Mouse (Mus musculus) midbrain, embryonic 15.5 days (tissue): ENCODE measurements around the gene Amacr. TPM values are rescaled to one million over a fixed set of nuclear protein-coding genes. Genes with fewer than 3 reads are reported as not detected.

Experiments
- ATAC-seq: fragments of 200-750 bp; cut with Nextera tagmentation; replicated peaks from 2 replicates; pipeline ENCODE4 v1.8.0; 2017; ENCODE audit warnings: moderate TSS enrichment
- H3K27ac ChIP-seq: fragments of 300-500 bp; sonication (generic); 2 replicates; pipeline ENCODE4 v1.5.1; 2015; ENCODE audit warnings: mild to moderate bottlenecking, inconsistent platforms
- H3K27me3 ChIP-seq: fragments of 300-500 bp; sonication (generic); replicated peaks from 2 replicates; pipeline ENCODE4 v1.6.1; 2015; ENCODE audit warnings: inconsistent platforms
- H3K36me3 ChIP-seq: fragments of 300-500 bp; sonication (generic); replicated peaks from 2 replicates; pipeline ENCODE4 v1.6.1; 2015; ENCODE audit warnings: inconsistent platforms
- H3K4me1 ChIP-seq: fragments of 300-500 bp; sonication (generic); 2 replicates; pipeline ENCODE4 v1.6.1; 2015; ENCODE audit warnings: inconsistent platforms
- H3K4me2 ChIP-seq: fragments of 300-500 bp; sonication (generic); 2 replicates; pipeline ENCODE4 v1.6.1; 2015; ENCODE audit warnings: inconsistent platforms, mild to moderate bottlenecking, moderate library complexity
- H3K4me3 ChIP-seq: fragments of 300-500 bp; sonication (generic); 2 replicates; pipeline ENCODE4 v1.5.1; 2015; ENCODE audit warnings: mild to moderate bottlenecking, inconsistent platforms
- H3K9ac ChIP-seq: fragments of 300-500 bp; sonication (generic); 2 replicates; pipeline ENCODE4 v1.6.1; 2015; ENCODE audit warnings: mild to moderate bottlenecking, inconsistent platforms
- H3K9me3 ChIP-seq: fragments of 300-500 bp; sonication (generic); 2 replicates; pipeline ENCODE4 v1.6.1; 2016; ENCODE audit warnings: inconsistent platforms
- WGBS: fragments of 180-500 bp; shearing (Covaris S2); methylation state at CpG from one replicate; pipeline ENCODE4 v1.1.7; 2015; ENCODE audit warnings: mixed read lengths; 5-methylcytosine and 5-hydroxymethylcytosine counted together
- polyA plus RNA-seq: library from polyadenylated mRNA; unstranded; fragments of >200 nt; fragmentation: Nextera tagmentation; extraction: Ambion mirVana; gene quantifications from 2 replicates; pipeline ENCODE4 v1.2.1, GENCODE M21; 2015

Gene Amacr
- polyA plus RNA-seq, 1 experiment from 2014 or later, result 13.8 TPM

DNA sequence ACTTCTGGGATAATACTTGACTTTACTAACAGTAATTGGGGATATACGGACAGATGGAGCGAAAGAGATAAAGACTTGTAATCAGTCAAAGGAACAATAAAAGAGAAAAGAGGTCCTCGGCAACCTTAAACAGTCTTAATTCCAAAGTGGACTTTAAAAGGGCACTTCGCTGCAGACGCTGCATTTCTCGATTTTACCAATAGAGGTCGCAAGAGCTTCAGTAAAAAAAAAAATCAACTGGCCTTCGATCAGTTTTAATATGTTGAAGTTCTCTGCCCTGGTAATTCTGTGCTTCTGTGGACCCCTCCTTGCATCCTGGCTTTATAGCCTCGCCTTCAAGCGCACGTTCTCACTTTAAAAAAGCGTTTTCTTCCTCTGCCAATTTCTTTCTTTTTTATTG, 56.9 kb downstream of the Amacr start:
- no peak overlapping the region for H3K4me3 ChIP-seq
- peak overlapping the region; percentile 79; the same call in 1 of the 2 replicates for H3K4me2 ChIP-seq
- H3K9me3 ChIP-seq, result no peaks in the 10 kb centered on the region
- WGBS, result 3% methylated on average over 12 of the region's 12 CpGs
- H3K27me3 ChIP-seq, result peaks cover 42% of the 10 kb centered on the region
- H3K27ac ChIP-seq, result no peak overlapping the region
- peaks cover 27% of the 10 kb centered on the region for H3K4me1 ChIP-seq
- H3K36me3 ChIP-seq, result no peaks in the 10 kb centered on the region
- H3K9ac ChIP-seq, result no peak overlapping the region
- ATAC-seq, result no peak

DNA sequence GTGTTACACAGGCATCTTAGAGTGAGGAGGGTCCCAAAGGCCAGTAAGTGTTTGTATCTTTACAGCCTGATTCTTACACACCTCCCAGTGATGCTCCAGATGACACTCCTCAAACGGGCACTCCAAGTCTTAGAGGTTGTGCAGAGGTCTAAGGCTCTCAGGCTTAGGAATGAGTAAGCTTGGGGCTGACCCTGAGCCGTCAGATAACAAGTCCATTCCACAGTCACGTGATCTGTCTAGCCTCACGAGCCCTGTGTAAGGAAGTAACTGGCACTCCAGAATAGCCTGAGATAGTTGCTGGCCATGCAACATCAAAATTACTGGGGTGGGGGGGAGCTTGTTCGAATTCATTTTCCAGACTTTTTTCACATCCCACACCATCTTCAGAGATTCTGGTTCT, 58.5 kb downstream of the Amacr start:
- H3K4me1 ChIP-seq, result peaks cover 27% of the 10 kb centered on the region
- H3K36me3 ChIP-seq, result no peaks in the 10 kb centered on the region
- H3K9me3 ChIP-seq, result no peaks in the 10 kb centered on the region
- ATAC-seq, result no peak
- WGBS, result 62% methylated on average over 5 of the region's 5 CpGs
- H3K9ac ChIP-seq, result no peak overlapping the region
- no peak overlapping the region for H3K4me2 ChIP-seq
- peaks cover 33% of the 10 kb centered on the region for H3K27me3 ChIP-seq
- no peak overlapping the region for H3K27ac ChIP-seq
- H3K4me3 ChIP-seq, result no peak overlapping the region

DNA sequence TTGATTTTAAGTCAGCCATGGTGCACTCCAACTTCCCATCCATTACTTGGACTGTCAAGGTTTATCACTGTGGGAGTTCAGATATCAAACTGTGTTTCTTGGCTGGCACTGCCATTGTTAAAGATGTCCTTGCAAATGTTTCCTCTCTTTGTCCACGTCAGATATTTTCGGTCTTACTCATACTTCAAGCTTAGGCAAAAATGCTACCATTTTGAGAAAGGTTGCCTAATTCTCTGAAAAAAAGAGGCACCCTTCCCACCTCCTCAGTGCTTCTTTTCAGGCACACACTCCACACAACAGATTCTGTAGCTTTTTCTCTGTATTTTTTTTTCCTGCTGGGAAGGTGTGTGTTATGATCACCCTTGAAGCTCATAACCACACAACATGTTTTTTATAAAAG, 59.7 kb downstream of the Amacr start:
- H3K4me3 ChIP-seq, result no peak overlapping the region
- ATAC-seq, result no peak
- 87% methylated on average over 2 of the region's 2 CpGs for WGBS
- peaks cover 21% of the 10 kb centered on the region for H3K27me3 ChIP-seq
- H3K9ac ChIP-seq, result no peak overlapping the region
- H3K36me3 ChIP-seq, result no peaks in the 10 kb centered on the region
- H3K27ac ChIP-seq, result no peak overlapping the region
- peaks cover 21% of the 10 kb centered on the region for H3K4me1 ChIP-seq
- H3K9me3 ChIP-seq, result no peaks in the 10 kb centered on the region
- H3K4me2 ChIP-seq, result no peak overlapping the region

DNA sequence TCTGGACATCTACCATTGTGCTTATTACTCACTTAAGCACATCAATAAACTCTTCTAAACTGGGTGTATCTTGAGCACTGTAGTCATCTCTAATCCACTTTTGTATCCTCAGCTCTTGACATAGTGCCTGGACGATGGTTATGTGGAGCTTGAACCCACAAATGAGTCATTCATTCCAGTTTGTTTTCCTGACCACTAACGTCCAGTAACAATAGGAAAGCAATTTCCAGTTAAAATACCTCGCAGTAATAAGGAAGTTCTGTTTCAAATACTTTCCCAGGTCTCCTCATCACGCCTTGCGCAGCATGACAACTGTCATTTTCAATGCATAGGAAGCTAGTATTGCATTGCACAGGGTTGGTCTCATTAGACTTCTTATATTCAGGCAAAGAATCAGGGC, 61.3 kb downstream of the Amacr start:
- H3K27ac ChIP-seq, result no peak overlapping the region
- H3K9me3 ChIP-seq, result no peaks in the 10 kb centered on the region
- H3K4me1 ChIP-seq, result peaks cover 5% of the 10 kb centered on the region
- 88% methylated on average over 5 of the region's 5 CpGs for WGBS
- peaks cover 6% of the 10 kb centered on the region for H3K27me3 ChIP-seq
- no peak overlapping the region for H3K4me2 ChIP-seq
- H3K4me3 ChIP-seq, result no peak overlapping the region
- H3K9ac ChIP-seq, result no peak overlapping the region
- H3K36me3 ChIP-seq, result no peaks in the 10 kb centered on the region
- no peak for ATAC-seq

Other genes starting within 250 kb of the Amacr start
- gene C1qtnf3, start 29.4 kb upstream of the Amacr start, polyA plus RNA-seq, result 0.89 and 0.93 TPM in 2 replicates
- gene Slc45a2, start 19.0 kb downstream of the Amacr start, polyA plus RNA-seq, result 0.06 and 0.18 TPM in 2 replicates
- 2.6 and 3.0 TPM in 2 replicates for gene Rxfp3, start 56.2 kb downstream of the Amacr start, polyA plus RNA-seq
- gene Adamts12, start 83.0 kb downstream of the Amacr start, polyA plus RNA-seq, result 1.8 and 2.2 TPM in 2 replicates